Mouse (Mus musculus) myocyte (in vitro differentiated cells): ENCODE data around the gene 2410015M20Rik. TPM values are rescaled to one million over a fixed set of nuclear protein-coding genes. Genes with fewer than 3 reads are reported as not detected.

Experiments used
- H3K27me3 ChIP-seq: one replicate; pipeline ENCODE4 v1.6.1; 2011; ENCODE audit not compliant: control insufficient read depth, insufficient read depth, insufficient read length
- H3K36me3 ChIP-seq: one replicate; pipeline ENCODE4 v1.6.1; 2011; ENCODE audit not compliant: control insufficient read depth, insufficient read depth
- H3K4me2 ChIP-seq: one replicate; pipeline ENCODE4 v1.6.1; 2011; ENCODE audit warnings: low read depth, control low read depth
- H3K4me3 ChIP-seq: one replicate; pipeline ENCODE4 v1.5.1; 2011; ENCODE audit warnings: mild to moderate bottlenecking, control low read depth, moderate library complexity
- H3K79me2 ChIP-seq: one replicate; pipeline ENCODE4 v1.6.1; 2011; ENCODE audit not compliant: control insufficient read depth, insufficient read depth
- H3ac ChIP-seq: one replicate; pipeline ENCODE4 v1.6.1; 2011; ENCODE audit not compliant: control insufficient read depth, insufficient read length
- CEBPB ChIP-seq: IDR thresholded peaks from 2 replicates; pipeline ENCODE4 v1.6.1; 2011; ENCODE audit warnings: mild to moderate bottlenecking, moderate library complexity; ENCODE audit not compliant: poor library complexity, insufficient read depth, severe bottlenecking
- E2F4 ChIP-seq: IDR thresholded peaks from one replicate; pipeline ENCODE4 v1.6.1; 2011; ENCODE audit warnings: mild to moderate bottlenecking, control low read depth, moderate library complexity; ENCODE audit not compliant: insufficient read depth
- MAX ChIP-seq: IDR thresholded peaks from one replicate; pipeline ENCODE4 v1.6.1; 2011; ENCODE audit warnings: low read depth, mild to moderate bottlenecking, control low read depth
- MYOD1 ChIP-seq, 3 experiments: IDR thresholded peaks; one replicate each; pipeline ENCODE4 v1.6.1; 2011; ENCODE audit warnings: control low read depth in 2 of 3, low read depth in 2 of 3, mild to moderate bottlenecking in 2 of 3, moderate library complexity in 1 of 3; ENCODE audit not compliant: insufficient read length in 2 of 3, control insufficient read depth in 1 of 3
- MYOG ChIP-seq, 3 experiments: IDR thresholded peaks; one replicate each; pipeline ENCODE4 v1.6.1; 2011; ENCODE audit warnings: control low read depth in 2 of 3, low read depth in 2 of 3, mild to moderate bottlenecking in 2 of 3; ENCODE audit not compliant: insufficient read length in 2 of 3, control insufficient read depth in 1 of 3, insufficient read depth in 1 of 3
- POLR2A ChIP-seq: IDR thresholded peaks from one replicate; pipeline ENCODE4 v1.6.1; 2011; ENCODE audit warnings: low read depth, mild to moderate bottlenecking, control low read depth, moderate library complexity; ENCODE audit not compliant: insufficient read length
- POLR2AphosphoS2 ChIP-seq: IDR thresholded peaks from one replicate; pipeline ENCODE4 v1.6.1; 2011; ENCODE audit warnings: low read depth, control low read depth; ENCODE audit not compliant: insufficient read length
- REST ChIP-seq: IDR thresholded peaks from one replicate; pipeline ENCODE4 v1.6.1; 2011; ENCODE audit warnings: mild to moderate bottlenecking, control low read depth, moderate library complexity; ENCODE audit not compliant: insufficient read depth, insufficient read length
- SRF ChIP-seq: IDR thresholded peaks from one replicate; pipeline ENCODE4 v1.6.1; 2011; ENCODE audit warnings: low read depth; ENCODE audit not compliant: control insufficient read depth, insufficient read length
- TCF12 ChIP-seq: IDR thresholded peaks from one replicate; pipeline ENCODE4 v1.6.1; 2011; ENCODE audit warnings: mild to moderate bottlenecking, control low read depth; ENCODE audit not compliant: poor library complexity, insufficient read depth, severe bottlenecking
- TCF3 ChIP-seq: IDR thresholded peaks from one replicate; pipeline ENCODE4 v1.6.1; 2011; ENCODE audit warnings: low read depth, control low read depth; ENCODE audit not compliant: insufficient read length
- USF1 ChIP-seq: IDR thresholded peaks from one replicate; pipeline ENCODE4 v1.6.1; 2011; ENCODE audit warnings: low read depth, mild to moderate bottlenecking, control low read depth, moderate library complexity
- polyA plus RNA-seq: library from polyadenylated mRNA; unstranded; fragments of >200 nt; fragmentation: generic; extraction: Trizol; gene quantifications from one replicate; pipeline ENCODE4 v1.2.1, GENCODE M21; 2012; ENCODE audit warnings: missing spikeins

Gene 2410015M20Rik
- polyA plus RNA-seq, 1 experiment: 587 TPM

DNA sequence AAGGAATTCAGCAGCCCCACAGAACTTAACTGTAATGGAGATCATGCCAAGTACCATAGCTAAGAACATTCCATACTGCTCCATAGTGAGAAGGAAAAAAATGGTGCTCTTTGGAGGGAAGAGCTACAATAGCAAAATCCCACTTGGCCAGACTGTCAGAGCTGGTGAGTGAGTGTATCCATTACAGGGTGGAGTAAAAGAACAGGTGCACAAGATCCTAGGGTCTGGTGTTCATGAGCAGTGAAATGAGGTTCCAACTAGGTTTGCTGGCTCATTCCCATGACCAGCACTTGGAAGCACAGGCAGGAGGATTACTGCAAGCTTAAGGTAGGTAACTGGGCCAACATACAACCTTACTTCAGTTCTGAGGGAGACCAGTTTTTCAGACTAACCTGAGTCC is 17.0 kb downstream of the 2410015M20Rik start:
- Histone ChIP-seq H3K4me3 (no peak overlapping the region), H3K27me3 (no peaks in the 10 kb centered on the region), H3K79me2 (peaks cover 89% of the 10 kb centered on the region), H3ac (no peak overlapping the region), H3K36me3 (peaks cover 61% of the 10 kb centered on the region), H3K4me2 (peak overlapping the region; percentile 50)
- TF ChIP-seq POLR2AphosphoS2 (no peak), MYOG (IDR thresholded peaks at IDR 0.05; ENCODE audit: control insufficient read depth in 1 of 3, insufficient read depth in 1 of 3, insufficient read length in 2 of 3, low read depth in 2 of 3) (peak in 2 of 3 experiments; percentile 41 to 64), MYOD1 (IDR thresholded peaks at IDR 0.05; ENCODE audit: control insufficient read depth in 1 of 3, insufficient read length in 2 of 3, low read depth in 2 of 3) (peak in 2 of 3 experiments; percentile 51 to 86), TCF12 (peak; percentile 48), SRF (no peak)

GRCm38 (mm10) chr17:56588921-56589320 is 20.6 kb downstream of the 2410015M20Rik start:
- Histone ChIP-seq H3K4me2 (peak overlapping the region; percentile 94), H3K79me2 (peaks cover 86% of the 10 kb centered on the region), H3K36me3 (peaks cover 35% of the 10 kb centered on the region), H3K4me3 (no peak overlapping the region), H3ac (no peak overlapping the region), H3K27me3 (no peaks in the 10 kb centered on the region)
- no peak for TF ChIP-seq POLR2A
- no peak for TF ChIP-seq TCF12
- TF ChIP-seq MYOG (IDR thresholded peaks at IDR 0.05; ENCODE audit: control insufficient read depth in 1 of 3, insufficient read depth in 1 of 3, insufficient read length in 2 of 3, low read depth in 2 of 3): no peak
- no peak for TF ChIP-seq E2F4
- TF ChIP-seq POLR2AphosphoS2: no peak
- no peak for TF ChIP-seq MAX
- TF ChIP-seq REST: no peak
- no peak for TF ChIP-seq CEBPB
- TF ChIP-seq USF1: no peak
- TF ChIP-seq MYOD1 (IDR thresholded peaks at IDR 0.05; ENCODE audit: control insufficient read depth in 1 of 3, insufficient read length in 2 of 3, low read depth in 2 of 3): no peak
- no peak for TF ChIP-seq SRF
- no peak for TF ChIP-seq TCF3

- peaks cover 36% of the 10 kb centered on the region for H3K36me3 ChIP-seq
- H3K4me3 ChIP-seq: no peak overlapping the region
- no peaks in the 10 kb centered on the region for H3K27me3 ChIP-seq
- peaks cover 88% of the 10 kb centered on the region for H3K79me2 ChIP-seq
- H3ac ChIP-seq: no peak overlapping the region
- no peak for TF ChIP-seq TCF12
- TF ChIP-seq MYOG (IDR thresholded peaks at IDR 0.05; ENCODE audit: control insufficient read depth in 1 of 3, insufficient read depth in 1 of 3, insufficient read length in 2 of 3, low read depth in 2 of 3): no peak
- no peak for TF ChIP-seq POLR2AphosphoS2
- TF ChIP-seq REST: no peak
- TF ChIP-seq SRF: no peak
- no peak for TF ChIP-seq MAX
- no peak for TF ChIP-seq MYOD1 (IDR thresholded peaks at IDR 0.05; ENCODE audit: control insufficient read depth in 1 of 3, insufficient read length in 2 of 3, low read depth in 2 of 3)
- no peak for TF ChIP-seq TCF3
- no peak for TF ChIP-seq E2F4
- TF ChIP-seq USF1: no peak
- H3K4me2 ChIP-seq: peak overlapping the region; percentile 94
Observed at GRCm38 (mm10) chr17:56587773-56588172, 21.8 kb downstream of the 2410015M20Rik start.

GRCm38 (mm10) chr17:56585171-56585821 is 24.3 kb downstream of the 2410015M20Rik start:
- TF ChIP-seq USF1 (no peak), POLR2A (peak; percentile 0)
- peak overlapping the region; percentile 85 for H3ac ChIP-seq
- H3K79me2 ChIP-seq: peaks cover 88% of the 10 kb centered on the region
- H3K4me3 ChIP-seq: peak overlapping the region; percentile 97
- peaks cover 35% of the 10 kb centered on the region for H3K36me3 ChIP-seq
- H3K27me3 ChIP-seq: no peaks in the 10 kb centered on the region
- peak overlapping the region; percentile 94 for H3K4me2 ChIP-seq

DNA sequence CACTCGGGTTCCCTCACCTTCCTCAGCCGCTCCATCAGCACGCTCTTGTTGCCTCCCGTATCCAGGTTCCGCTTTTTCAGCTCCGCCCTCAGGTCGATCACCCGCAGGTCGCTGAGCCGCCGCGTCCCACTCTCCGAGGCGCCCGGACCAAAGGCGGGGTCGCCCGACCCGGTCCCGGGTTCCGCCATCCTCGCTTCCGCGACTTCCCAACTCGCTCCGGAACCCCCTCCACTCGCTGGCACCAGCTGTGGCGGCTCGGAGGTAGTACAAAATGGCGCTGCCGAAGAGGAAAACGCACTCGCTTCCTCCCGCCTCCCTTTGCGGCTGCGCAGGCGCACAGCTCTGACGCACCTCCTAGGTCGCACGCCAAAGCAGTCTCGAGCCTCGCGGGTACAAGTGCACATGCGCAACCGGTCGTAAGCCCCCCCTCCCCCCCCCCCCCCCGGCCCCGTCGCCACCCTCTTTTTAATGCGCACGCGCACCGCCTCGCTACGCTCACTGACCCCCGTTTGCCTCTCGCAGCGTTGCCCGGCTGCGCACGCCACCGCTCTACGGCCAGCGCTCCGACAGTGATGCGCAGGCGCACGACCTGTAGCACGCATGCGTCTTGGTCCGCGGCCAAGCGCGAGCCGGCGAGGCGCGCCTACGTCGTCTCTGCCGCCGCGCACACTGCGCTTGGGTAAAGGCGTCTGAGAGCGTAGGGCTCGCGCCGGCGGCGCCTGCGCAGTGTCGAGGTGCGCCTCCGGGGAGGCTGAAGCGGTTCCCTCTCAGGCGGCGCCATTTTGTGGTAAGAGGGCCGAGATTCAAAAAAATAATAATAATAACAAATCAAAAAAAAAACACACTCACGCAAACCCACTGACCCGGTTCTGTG is 25.1 kb downstream of the 2410015M20Rik start, which contains the start of the genes Safb2 and Safb:
Safb2 (minus strand) TSS at position 329 of the 874 bp plus-strand sequence.
Safb (plus strand) TSS at position 569 of the 874 bp plus-strand sequence.
- TF ChIP-seq USF1 (no peak), POLR2A (peak; percentile 75), REST (no peak), SRF (peak; percentile 67), CEBPB (no peak), MYOG (IDR thresholded peaks at IDR 0.05; ENCODE audit: control insufficient read depth in 1 of 3, insufficient read depth in 1 of 3, insufficient read length in 2 of 3, low read depth in 2 of 3) (peak in 2 of 3 experiments; percentile 14 to 27), E2F4 (no peak), MYOD1 (IDR thresholded peaks at IDR 0.05; ENCODE audit: control insufficient read depth in 1 of 3, insufficient read length in 2 of 3, low read depth in 2 of 3) (peak in 1 of 3 experiments; percentile 32), TCF12 (no peak), POLR2AphosphoS2 (peak; percentile 82), TCF3 (no peak), MAX (no peak)
- no peaks in the 10 kb centered on the region for H3K27me3 ChIP-seq
- peaks cover 89% of the 10 kb centered on the region for H3K79me2 ChIP-seq
- peaks cover 37% of the 10 kb centered on the region for H3K36me3 ChIP-seq
- peak within 1 kb of the TSS; percentile 97 for H3K4me3 ChIP-seq
- H3ac ChIP-seq: peak within 1 kb of the TSS; percentile 85
- peak within 1 kb of the TSS; percentile 94 for H3K4me2 ChIP-seq
